Mouse (Mus musculus): ENCODE results near the gene Creb1. TPM values are rescaled to one million over a fixed set of nuclear protein-coding genes. Genes with fewer than 3 reads are reported as not detected.
A peak's percentile ranks its signal among the peaks of the same experiment; 100 is the strongest.

Gene Creb1
- 30.5 and 32.0 TPM in 2 replicates for polyA plus RNA-seq (2014; fragmentation: Nextera tagmentation; extraction: Ambion mirVana)

DNA sequence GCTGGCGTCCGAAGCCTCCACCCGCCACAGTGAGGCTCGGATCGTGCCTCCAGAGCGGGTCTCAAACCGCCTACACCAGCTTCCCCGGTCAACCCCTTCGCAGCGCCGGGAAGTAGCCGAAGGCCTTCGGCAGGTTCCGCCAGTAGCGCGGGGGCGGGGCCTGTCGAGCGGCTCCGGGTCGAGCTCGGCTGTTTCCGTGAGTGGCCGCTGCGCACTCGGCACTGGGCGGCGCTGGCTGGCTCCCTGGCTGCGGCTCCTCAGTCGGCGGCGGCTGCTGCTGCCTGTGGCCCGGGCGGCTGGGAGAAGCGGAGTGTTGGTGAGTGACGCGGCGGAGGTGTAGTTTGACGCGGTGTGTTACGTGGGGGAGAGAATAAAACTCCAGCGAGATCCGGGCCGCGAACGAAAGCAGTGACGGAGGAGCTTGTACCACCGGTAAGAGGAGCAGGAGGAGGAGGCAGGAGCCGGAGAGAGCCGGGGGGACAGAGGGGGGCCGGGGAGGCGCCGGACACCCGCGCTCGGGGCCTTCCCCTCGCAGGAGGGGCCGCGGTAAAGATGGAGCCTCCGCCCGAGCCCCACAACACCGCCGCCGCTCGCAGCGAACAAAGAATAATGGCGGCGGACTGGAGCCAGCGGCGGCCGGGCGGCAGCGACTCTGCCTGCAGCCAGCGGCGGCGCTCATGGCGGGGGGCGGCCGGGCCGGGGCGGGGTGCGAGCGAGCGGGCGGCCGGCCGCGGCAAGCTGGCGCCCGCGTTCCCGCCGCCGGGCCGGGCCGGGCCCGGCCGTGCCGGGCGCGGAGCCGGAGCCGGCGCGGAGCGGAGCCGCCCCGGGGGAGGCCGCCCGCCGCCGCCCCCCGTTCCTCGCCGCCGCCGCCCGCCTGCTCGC lies at the start of gene Creb1:
Gene Creb1, plus strand, starts transcription at position 57 of the 882 bp plus-strand sequence.
- Histone ChIP-seq H3K9ac (ENCODE audit: low read length) (peak within 1 kb of the TSS; percentile 99), H3K27ac (replicated peaks in 1 of 2; ENCODE audit: control insufficient read depth in 1 of 2, insufficient read depth in 1 of 2, low read depth in 2 of 2, low read length in 2 of 2) (peak within 1 kb of the TSS; percentile 98 to 100), H3K36me3 (ENCODE audit: control insufficient read depth, insufficient read depth, low read length) (no peaks in the 10 kb centered on the region), H3K4me2 (ENCODE audit: low read length) (peak within 1 kb of the TSS; percentile 90), H3K4me1 (ENCODE audit: control insufficient read depth in 2 of 2, insufficient read depth in 2 of 2, low read length in 2 of 2) (peaks cover 0 to 24% of the 10 kb centered on the region in 2 experiments; a peak in 2 of 4 replicates), H3K9me3 (ENCODE audit: control insufficient read depth, low read length) (0 out of 2 replicates have a peak, but pooled peaks cover 4% of the 10 kb centered on the region), H3K4me3 (ENCODE audit: control insufficient read depth in 1 of 2, insufficient read depth in 1 of 2, low read depth in 1 of 2, low read length in 2 of 2) (peak within 1 kb of the TSS; percentile 90 to 99), H3K27me3 (ENCODE audit: control insufficient read depth, insufficient read depth, low read length) (no peaks in the 10 kb centered on the region)
- ATAC-seq (ENCODE audit: insufficient number of reproducible peaks, insufficient read depth, low FRiP score, low read depth), result peak; percentile 96
- under 1% methylated on average over 106 of the region's 119 CpGs for WGBS

DNA sequence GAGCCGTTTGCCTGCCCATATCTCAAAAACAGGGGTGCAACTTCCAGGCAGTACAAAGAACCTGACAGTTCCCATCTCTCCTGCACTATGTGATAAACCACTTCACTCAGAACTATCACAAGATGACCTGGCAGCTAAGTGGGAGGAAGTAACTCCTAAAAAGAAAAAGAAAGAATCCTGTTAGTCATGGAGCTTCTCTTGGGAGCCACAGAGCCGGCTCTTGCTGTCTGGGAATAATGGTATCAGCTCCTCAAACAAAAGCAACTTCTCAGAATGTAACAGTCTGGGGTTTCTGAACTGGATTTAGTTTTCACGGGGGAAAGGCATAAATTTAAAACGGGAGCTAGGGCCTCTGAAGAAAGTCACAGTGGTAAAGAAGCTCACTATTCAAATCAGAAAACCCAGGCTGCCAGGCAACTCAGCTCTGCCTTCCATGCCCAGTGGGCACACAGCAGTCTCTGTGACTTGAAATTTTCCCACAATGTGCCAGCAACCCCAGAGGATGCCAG lies 43.9 kb upstream of the Creb1 start:
- 18% methylated on average over 4 of the region's 4 CpGs for WGBS
- ATAC-seq (ENCODE audit: insufficient number of reproducible peaks, insufficient read depth, low FRiP score, low read depth), result no peak

DNA sequence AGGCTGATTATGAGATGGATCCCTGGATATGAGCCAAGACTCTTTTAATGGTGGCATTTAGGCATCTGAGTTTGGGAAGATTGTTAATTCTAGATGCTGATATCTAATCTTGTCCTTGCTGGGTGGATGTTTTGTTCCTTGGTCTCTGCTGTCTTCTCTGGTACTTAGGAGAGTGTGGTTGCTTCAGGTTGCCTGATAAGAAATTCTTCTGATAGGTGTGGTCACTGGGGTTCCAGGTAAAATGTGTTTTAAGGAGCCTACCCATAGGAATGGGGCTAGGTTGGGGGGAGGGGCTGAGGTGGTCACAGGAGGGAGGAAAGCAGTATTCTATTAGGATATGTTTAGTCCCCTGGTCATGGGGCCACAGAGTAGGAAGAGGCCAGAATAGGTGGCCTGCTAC lies 35.6 kb upstream of the Creb1 start:
- H3K4me1 ChIP-seq (ENCODE audit: control insufficient read depth in 2 of 2, insufficient read depth in 2 of 2, low read length in 2 of 2), result no peaks in the 10 kb centered on the region
- no peaks in the 10 kb centered on the region for H3K27me3 ChIP-seq (ENCODE audit: control insufficient read depth, insufficient read depth, low read length)
- H3K4me3 ChIP-seq (ENCODE audit: control insufficient read depth in 1 of 2, insufficient read depth in 1 of 2, low read depth in 1 of 2, low read length in 2 of 2), result no peak overlapping the region
- H3K27ac ChIP-seq (replicated peaks in 1 of 2; ENCODE audit: control insufficient read depth in 1 of 2, insufficient read depth in 1 of 2, low read depth in 2 of 2, low read length in 2 of 2), result no peak overlapping the region
- no peak for ATAC-seq (ENCODE audit: insufficient number of reproducible peaks, insufficient read depth, low FRiP score, low read depth)
- H3K9me3 ChIP-seq (ENCODE audit: control insufficient read depth, low read length), result no peaks in the 10 kb centered on the region
- H3K4me2 ChIP-seq (ENCODE audit: low read length), result no peak overlapping the region
- no peaks in the 10 kb centered on the region for H3K36me3 ChIP-seq (ENCODE audit: control insufficient read depth, insufficient read depth, low read length)
- no peak overlapping the region for H3K9ac ChIP-seq (ENCODE audit: low read length)

More for the DNA sequence above, 43.9 kb upstream of the Creb1 start:
- no peak overlapping the region for H3K27ac ChIP-seq (replicated peaks in 1 of 2; ENCODE audit: control insufficient read depth in 1 of 2, insufficient read depth in 1 of 2, low read depth in 2 of 2, low read length in 2 of 2)
- H3K4me2 ChIP-seq (ENCODE audit: low read length), result no peak overlapping the region
- no peak overlapping the region for H3K9ac ChIP-seq (ENCODE audit: low read length)
- H3K4me3 ChIP-seq (ENCODE audit: control insufficient read depth in 1 of 2, insufficient read depth in 1 of 2, low read depth in 1 of 2, low read length in 2 of 2), result no peak overlapping the region
- no peaks in the 10 kb centered on the region for H3K36me3 ChIP-seq (ENCODE audit: control insufficient read depth, insufficient read depth, low read length)
- H3K27me3 ChIP-seq (ENCODE audit: control insufficient read depth, insufficient read depth, low read length), result no peaks in the 10 kb centered on the region
- H3K4me1 ChIP-seq (ENCODE audit: control insufficient read depth in 2 of 2, insufficient read depth in 2 of 2, low read length in 2 of 2), result peaks cover 0 to 3% of the 10 kb centered on the region in 2 experiments; a peak in 1 of 4 replicates
- no peaks in the 10 kb centered on the region for H3K9me3 ChIP-seq (ENCODE audit: control insufficient read depth, low read length)

DNA sequence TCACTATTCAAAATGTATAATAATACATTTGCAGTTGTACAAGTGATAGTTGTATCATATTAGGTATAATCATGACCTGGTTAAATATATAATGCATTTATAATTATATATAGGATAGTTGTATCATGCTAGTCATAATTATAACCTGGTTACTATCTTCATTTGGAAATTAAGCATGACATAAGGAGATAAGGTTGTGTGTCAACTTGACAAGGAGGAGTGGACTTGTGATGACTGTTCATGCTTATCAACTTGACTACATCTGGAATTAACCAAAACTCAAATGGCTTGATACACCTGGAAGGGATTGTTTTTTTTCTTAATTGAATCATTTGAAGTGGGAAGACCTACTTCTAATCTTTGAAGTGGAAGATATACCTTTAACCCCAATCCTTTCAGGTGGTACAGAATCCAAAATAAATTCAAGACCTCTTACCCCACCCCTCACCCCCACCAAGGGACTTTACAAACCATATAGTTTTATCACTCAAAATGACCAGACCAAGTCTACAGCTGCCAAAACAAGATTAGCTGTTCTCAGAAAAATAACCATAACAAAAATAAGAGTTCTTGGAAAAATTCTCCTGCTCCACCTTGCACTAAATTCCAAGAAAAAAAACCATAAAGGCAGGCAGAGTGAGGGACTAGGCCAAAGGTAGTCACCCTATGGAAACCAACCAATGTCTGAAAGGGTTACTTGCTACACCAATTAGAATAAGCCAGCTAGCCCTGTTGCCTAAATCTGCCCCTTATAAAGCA lies 30.9 kb upstream of the Creb1 start:
- Histone ChIP-seq H3K36me3 (ENCODE audit: control insufficient read depth, insufficient read depth, low read length) (no peaks in the 10 kb centered on the region), H3K27ac (replicated peaks in 1 of 2; ENCODE audit: control insufficient read depth in 1 of 2, insufficient read depth in 1 of 2, low read depth in 2 of 2, low read length in 2 of 2) (no peak overlapping the region), H3K9me3 (ENCODE audit: control insufficient read depth, low read length) (no peaks in the 10 kb centered on the region), H3K4me2 (ENCODE audit: low read length) (no peak overlapping the region), H3K4me1 (ENCODE audit: control insufficient read depth in 2 of 2, insufficient read depth in 2 of 2, low read length in 2 of 2) (no peaks in the 10 kb centered on the region), H3K9ac (ENCODE audit: low read length) (no peak overlapping the region), H3K27me3 (ENCODE audit: control insufficient read depth, insufficient read depth, low read length) (no peaks in the 10 kb centered on the region), H3K4me3 (ENCODE audit: control insufficient read depth in 1 of 2, insufficient read depth in 1 of 2, low read depth in 1 of 2, low read length in 2 of 2) (no peak overlapping the region)
- no peak for ATAC-seq (ENCODE audit: insufficient number of reproducible peaks, insufficient read depth, low FRiP score, low read depth)

DNA sequence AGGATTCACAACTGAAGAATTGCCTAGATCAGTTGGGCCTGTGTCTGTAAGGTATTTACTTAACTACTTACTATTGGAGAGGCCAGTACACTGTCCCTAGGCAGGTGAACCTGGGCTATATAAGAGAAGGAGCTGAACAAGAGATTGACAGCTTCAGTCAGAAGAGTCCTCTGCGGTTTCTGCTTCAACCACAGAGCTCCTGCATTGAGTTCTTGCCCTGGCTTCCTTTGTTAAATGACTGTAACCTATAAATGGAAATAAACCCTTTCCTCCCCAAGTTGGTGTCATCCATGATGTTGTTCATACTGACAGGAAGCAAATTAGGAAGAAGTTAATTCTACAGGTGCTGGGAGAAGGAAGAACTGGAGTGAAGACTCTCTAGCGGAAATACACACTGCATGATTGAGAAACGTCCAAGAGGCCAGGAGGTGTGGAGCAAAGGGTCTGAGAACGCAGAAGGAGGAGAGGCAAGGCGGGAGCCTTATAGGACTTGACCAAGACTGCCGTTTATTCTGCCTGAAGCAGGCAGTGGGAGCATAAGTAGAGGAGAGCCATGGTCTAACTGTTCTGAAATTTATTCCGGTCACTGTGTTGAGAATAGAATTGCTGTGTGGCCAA lies 23.9 kb upstream of the Creb1 start:
- H3K9me3 ChIP-seq (ENCODE audit: control insufficient read depth, low read length), result 0 out of 2 replicates have a peak, but pooled peaks cover 3% of the 10 kb centered on the region
- no peaks in the 10 kb centered on the region for H3K36me3 ChIP-seq (ENCODE audit: control insufficient read depth, insufficient read depth, low read length)
- no peak overlapping the region for H3K4me3 ChIP-seq (ENCODE audit: control insufficient read depth in 1 of 2, insufficient read depth in 1 of 2, low read depth in 1 of 2, low read length in 2 of 2)
- WGBS, result 79% methylated on average over 7 of the region's 7 CpGs
- H3K4me1 ChIP-seq (ENCODE audit: control insufficient read depth in 2 of 2, insufficient read depth in 2 of 2, low read length in 2 of 2), result no peaks in the 10 kb centered on the region
- H3K9ac ChIP-seq (ENCODE audit: low read length), result no peak overlapping the region
- no peak overlapping the region for H3K4me2 ChIP-seq (ENCODE audit: low read length)
- ATAC-seq (ENCODE audit: insufficient number of reproducible peaks, insufficient read depth, low FRiP score, low read depth), result no peak
- no peaks in the 10 kb centered on the region for H3K27me3 ChIP-seq (ENCODE audit: control insufficient read depth, insufficient read depth, low read length)
- no peak overlapping the region for H3K27ac ChIP-seq (replicated peaks in 1 of 2; ENCODE audit: control insufficient read depth in 1 of 2, insufficient read depth in 1 of 2, low read depth in 2 of 2, low read length in 2 of 2)

DNA sequence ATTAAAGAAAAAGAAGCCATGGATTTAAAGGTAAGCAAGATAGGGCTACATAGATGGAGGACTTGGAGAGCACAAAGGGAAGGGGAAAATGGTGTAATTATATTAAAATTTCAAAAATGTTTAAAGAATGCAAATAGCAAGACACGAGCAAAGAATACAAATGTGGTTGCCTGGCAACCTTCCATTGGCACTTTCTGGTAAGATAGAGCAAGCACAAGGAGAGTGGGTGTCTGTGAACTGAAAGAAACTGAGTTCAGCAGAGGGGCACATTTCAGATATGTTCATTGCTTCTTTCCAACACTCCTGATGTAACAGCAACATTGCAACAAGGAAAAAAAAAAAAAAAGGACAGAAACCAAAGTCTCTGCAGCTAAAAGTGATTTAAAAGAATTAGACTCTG lies 22.8 kb upstream of the Creb1 start:
- Histone ChIP-seq H3K27ac (replicated peaks in 1 of 2; ENCODE audit: control insufficient read depth in 1 of 2, insufficient read depth in 1 of 2, low read depth in 2 of 2, low read length in 2 of 2) (no peak overlapping the region), H3K9me3 (ENCODE audit: control insufficient read depth, low read length) (0 out of 2 replicates have a peak, but pooled peaks cover 3% of the 10 kb centered on the region), H3K4me3 (ENCODE audit: control insufficient read depth in 1 of 2, insufficient read depth in 1 of 2, low read depth in 1 of 2, low read length in 2 of 2) (no peak overlapping the region), H3K27me3 (ENCODE audit: control insufficient read depth, insufficient read depth, low read length) (no peaks in the 10 kb centered on the region), H3K4me2 (ENCODE audit: low read length) (no peak overlapping the region), H3K36me3 (ENCODE audit: control insufficient read depth, insufficient read depth, low read length) (no peaks in the 10 kb centered on the region), H3K9ac (ENCODE audit: low read length) (no peak overlapping the region), H3K4me1 (ENCODE audit: control insufficient read depth in 2 of 2, insufficient read depth in 2 of 2, low read length in 2 of 2) (no peaks in the 10 kb centered on the region)
- no peak for ATAC-seq (ENCODE audit: insufficient number of reproducible peaks, insufficient read depth, low FRiP score, low read depth)
- WGBS, result 59% methylated on average over 1 of the region's 1 CpGs

DNA sequence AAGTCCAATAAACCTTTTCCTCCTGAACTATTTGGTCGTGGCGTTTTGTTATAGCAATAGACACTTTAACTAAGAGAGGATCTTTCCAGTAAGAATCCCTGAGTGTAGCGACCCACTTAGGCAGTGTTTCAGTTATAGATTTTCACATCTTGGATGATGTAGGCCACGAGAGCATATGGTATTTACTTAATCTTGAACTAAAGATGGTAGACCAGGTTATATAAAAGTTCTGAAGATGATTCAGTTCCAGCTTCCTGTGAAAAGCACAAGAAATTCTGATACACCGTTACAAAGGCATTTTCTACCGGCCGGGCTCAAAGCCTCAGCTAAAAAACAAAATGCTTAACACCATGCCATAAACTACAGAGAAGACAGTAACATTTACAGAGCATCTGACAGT lies 18.3 kb upstream of the Creb1 start:
- Histone ChIP-seq H3K9me3 (ENCODE audit: control insufficient read depth, low read length) (0 out of 2 replicates have a peak, but pooled peaks cover 3% of the 10 kb centered on the region), H3K4me3 (ENCODE audit: control insufficient read depth in 1 of 2, insufficient read depth in 1 of 2, low read depth in 1 of 2, low read length in 2 of 2) (no peak overlapping the region), H3K4me2 (ENCODE audit: low read length) (no peak overlapping the region), H3K9ac (ENCODE audit: low read length) (no peak overlapping the region), H3K27ac (replicated peaks in 1 of 2; ENCODE audit: control insufficient read depth in 1 of 2, insufficient read depth in 1 of 2, low read depth in 2 of 2, low read length in 2 of 2) (no peak overlapping the region), H3K27me3 (ENCODE audit: control insufficient read depth, insufficient read depth, low read length) (no peaks in the 10 kb centered on the region), H3K36me3 (ENCODE audit: control insufficient read depth, insufficient read depth, low read length) (no peaks in the 10 kb centered on the region), H3K4me1 (ENCODE audit: control insufficient read depth in 2 of 2, insufficient read depth in 2 of 2, low read length in 2 of 2) (peaks cover 3 to 10% of the 10 kb centered on the region in 2 experiments; a peak in 2 of 4 replicates)
- ATAC-seq (ENCODE audit: insufficient number of reproducible peaks, insufficient read depth, low FRiP score, low read depth), result no peak
- 87% methylated on average over 7 of the region's 7 CpGs for WGBS

All from heart, embryonic 14.5 days (tissue).